Mouse (Mus musculus): ENCODE measurements around the gene Nkx2-5.

GRCm38 (mm10) chr17:26894342-26894741, 49.5 kb upstream of the Nkx2-5 start:
- TF ChIP-seq CTCF (IDR thresholded peaks at IDR 0.05; ENCODE audit: extremely low read depth, insufficient read length, insufficient replicate concordance, low read depth, low read length), result no peak
- TF ChIP-seq POLR2A (IDR thresholded peaks at IDR 0.05; ENCODE audit: low read depth, low read length), result no peak
